Mouse (Mus musculus): Measurements from ENCODE around the gene Cyb561d1.

DNA sequence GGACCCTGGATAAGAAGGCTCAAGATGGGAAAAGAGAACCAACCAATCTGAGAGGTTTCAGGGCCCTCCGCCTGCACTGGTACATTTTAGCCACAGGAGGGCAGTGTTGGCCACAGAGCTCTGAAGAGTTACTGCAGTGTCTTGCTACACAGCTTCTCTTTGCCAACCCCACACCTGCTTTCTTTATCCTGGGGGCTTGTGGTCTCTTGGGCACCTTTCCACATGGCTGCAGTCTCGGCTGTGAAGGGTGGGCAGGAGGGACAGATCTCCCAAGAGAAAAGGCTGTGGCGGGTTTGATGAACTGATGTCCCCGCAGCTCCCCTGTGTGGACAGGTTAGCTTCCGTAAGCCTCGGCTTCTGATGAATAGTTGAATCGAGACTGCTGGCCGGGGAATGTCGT, 36.2 kb downstream of the Cyb561d1 start:
- TF ChIP-seq CTCF (IDR thresholded peaks at IDR 0.05; ENCODE audit: low read depth): peak; percentile 98
- no peak for TF ChIP-seq EP300 (IDR thresholded peaks at IDR 0.05; ENCODE audit: low read depth)

All from liver, embryonic 14.5 days (tissue).